Mouse (Mus musculus) left cerebral cortex, adult 9 months (tissue): ENCODE results near the gene Lcn12.

Experiments
- DNase-seq, 2 experiments: peaks; one replicate each; pipeline ENCODE4 v3.0.0; 2022; ENCODE audit warnings: low spot score in 2 of 2

Lcn12 gene

DNA sequence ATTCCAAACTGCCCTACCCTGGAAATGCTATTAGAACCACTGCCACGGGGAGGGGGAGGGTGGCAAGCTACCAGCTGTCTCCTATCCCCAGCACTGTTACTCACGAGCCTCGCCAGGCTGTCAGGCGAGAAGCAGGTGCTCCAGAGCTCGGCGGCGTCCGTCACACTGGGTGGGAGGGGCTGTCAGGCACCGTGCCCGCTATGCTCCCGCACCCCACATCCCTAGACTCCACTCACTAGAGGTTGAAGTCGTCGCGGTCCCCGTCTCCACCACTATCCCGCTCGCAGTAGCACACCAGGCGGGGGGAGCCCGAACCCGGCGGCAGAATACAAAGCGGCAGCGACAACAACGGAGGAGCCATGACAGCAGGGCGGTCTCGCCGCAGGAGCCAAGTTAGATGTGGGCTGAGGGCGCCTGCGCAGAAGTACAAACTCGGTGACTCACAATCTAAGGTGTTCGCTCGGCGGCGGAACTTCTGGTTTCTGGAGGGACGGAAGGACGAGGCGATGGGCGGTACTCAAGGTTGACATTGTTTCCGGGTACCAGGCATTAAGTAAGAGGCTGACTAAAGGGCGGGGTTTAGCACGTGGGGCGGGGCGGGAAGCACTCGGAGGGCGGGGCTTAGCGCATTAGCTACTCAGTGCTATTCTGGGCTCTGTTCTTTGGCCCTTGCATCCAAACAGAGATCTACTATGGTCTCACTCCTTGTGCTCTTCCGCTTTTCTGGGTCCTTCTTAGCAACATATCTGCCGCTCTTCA lies 33.0 kb downstream of the Lcn12 start, which contains the start of gene Paxx:
Paxx (minus strand) TSS at position 544 of the 759 bp plus-strand sequence.
- peak; percentile 93 to 95 for DNase-seq

DNA sequence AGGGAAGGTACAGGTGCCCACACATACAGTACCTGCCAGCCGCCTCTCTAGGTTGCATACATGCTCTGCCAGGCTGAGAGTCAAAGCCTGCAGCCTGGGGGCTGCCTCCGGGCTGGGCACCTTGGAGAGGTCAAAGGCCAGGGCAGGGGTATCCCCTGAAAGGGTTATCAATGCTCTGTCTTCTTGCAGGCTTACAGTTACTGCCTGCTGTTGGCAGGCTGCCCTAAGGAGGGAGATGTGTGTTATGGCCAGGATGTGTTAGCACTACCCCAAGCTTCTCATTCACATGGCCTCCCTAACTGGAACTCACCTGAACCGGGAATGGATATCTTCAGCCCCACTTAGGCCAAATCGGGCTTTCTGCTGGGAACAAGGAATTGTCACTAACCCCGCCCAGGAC lies 33.6 kb downstream of the Lcn12 start:
- no peak for DNase-seq

DNA sequence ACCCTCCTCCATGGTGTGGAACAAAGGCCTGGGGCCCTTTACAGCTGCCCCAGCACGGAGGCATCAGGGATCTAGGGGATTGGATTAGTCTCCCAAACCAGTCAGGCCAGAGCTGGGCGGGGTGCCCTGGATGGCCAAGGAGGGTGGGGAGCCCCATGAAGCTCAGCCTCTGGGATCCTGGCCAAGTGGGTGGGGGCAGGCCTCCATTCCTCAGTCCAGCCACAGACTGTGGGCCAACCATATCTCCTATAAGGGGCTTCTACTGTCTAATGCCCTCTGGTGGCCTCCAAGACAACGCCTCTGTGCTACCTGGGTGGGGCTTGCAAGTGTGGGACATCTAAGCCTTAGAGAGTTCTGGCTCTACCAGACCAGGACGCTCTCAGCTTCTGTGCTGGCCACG lies 34.8 kb downstream of the Lcn12 start:
- DNase-seq: no peak

DNA sequence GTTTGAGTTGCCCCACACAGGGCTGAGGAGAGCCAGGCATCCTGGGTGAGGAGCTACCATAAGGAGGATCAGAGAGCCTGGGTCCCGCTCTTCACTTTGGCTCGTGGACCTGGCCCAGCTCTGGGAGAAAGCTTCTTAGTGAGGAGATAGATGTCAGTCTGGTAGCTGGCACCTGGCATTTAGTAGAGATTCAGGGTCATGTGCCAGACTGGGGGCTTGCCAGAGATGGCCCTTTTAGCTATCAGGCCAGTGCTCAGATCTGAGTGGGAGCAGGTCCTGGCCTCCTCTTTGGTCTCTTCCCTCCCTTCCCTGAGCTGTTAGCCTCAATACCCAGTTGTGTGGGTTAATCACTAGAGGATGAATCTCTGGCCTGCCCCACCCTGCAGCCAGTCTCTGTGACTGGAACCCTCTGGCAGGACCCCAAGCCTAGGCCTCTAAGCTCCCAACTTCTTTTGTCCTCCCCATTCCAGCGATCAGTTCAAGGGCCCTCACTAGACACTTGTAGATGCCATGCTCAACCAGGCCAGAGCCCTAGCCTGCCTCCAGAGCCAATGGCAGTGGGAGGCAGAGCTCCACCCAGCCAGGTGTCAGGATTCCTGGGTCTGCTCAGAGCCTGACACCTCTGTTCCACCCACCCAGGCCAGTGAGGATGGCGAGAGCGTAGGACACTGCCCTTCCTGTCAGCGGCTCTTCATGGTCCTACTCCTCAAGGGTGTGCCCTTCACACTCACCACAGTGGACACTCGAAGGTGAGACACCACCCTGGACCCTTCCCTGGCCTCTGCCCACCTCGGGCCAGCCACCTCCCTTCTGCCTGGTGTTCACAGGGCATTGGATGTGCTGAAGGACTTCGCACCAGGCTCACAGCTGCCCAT lies 36.5 kb downstream of the Lcn12 start:
- no peak for DNase-seq

DNA sequence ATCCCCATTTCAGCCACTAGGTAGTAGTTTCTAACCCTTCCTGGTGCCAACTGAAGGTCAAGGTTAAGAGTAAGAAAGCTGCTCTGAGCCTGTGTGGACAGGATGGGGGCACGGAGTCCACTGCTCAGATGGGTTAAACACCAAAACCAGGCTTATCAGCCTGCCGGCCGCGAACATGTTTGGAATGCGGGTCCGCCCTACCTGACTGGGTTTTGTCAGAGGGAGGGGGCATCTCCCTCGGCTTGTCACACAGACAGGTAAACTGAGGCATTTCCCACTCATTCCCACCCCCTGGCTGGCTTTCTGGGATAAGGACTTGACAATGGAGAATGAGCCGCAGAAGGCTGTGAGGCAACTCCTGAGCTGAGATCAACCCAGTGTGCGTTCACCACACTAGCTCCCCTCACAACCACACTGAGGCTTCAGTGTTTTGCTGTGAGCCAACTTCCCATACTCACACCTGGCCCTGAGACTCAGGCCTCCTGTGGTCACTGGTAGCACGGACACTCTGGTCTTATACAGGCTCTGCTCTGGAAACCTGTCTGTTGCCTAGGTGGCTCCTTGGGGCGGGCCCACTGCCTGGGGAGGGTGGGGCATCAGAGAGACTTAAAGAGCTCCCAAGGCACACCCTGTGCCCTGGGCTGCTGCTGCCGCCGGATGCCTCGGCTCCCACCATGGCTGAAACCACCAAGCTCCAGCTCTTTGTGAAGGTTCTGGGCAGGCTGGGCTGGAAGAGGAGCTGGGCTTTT lies 37.3 kb downstream of the Lcn12 start, which contains the start of gene Clic3:
Clic3 (plus strand) TSS at position 634 of the 749 bp plus-strand sequence.
- DNase-seq: no peak

DNA sequence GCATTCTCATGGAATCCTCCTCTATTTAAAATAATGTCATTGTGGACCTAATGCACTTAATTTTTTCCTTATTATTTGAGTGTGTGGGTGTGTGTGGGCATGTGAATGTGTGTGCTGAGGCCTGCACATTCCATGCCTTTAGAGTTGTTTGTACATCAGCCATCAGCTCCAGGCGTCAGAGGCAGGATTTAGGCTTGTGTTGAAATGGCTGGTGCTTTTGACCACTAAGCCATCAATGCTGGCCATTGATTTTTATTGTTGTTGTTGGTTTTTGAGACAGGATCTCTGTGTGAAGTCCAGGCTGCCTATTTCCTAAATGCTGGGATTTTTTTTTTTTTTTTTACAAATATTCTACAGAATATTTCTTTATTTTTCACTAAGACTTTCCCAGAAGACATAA lies 40.8 kb downstream of the Lcn12 start:
- DNase-seq: no peak

DNA sequence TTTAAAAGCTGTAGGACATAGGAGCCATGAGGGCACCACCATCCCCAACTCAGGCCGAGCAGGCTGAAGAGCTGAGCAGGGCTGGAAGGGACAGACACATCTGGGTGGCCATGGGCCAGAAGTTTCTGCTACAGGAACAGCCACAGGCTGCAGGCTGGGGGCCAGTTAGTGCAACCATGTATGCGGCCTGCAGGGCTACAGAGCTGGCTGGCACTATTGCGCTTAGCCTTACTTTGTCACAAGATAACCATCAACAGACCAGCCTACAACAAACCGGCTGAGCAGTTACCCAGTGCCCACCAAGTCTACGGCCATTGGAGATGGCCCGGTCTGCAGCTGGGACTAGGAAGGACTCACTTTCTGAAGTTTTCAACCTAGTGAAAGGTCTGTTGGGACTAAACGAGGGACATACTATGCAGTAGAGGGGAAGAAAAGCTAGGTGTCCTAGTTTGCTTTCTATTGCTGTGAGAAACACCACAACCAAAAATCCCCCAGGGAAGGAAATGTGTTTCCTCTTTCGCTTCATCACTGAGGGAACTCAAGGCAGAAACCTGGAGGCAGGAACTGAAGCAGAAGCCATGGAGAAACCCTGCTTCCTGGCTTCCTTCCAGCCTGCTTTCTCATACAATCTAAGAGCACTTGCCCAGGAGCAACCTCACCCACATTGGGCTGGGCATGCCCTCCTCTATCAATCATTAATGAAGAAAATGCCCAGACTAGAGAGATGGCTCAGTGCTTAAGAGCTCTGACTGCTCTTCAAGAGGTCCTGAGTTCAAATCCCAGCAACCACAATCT lies 42.7 kb downstream of the Lcn12 start:
- DNase-seq: no peak

DNA sequence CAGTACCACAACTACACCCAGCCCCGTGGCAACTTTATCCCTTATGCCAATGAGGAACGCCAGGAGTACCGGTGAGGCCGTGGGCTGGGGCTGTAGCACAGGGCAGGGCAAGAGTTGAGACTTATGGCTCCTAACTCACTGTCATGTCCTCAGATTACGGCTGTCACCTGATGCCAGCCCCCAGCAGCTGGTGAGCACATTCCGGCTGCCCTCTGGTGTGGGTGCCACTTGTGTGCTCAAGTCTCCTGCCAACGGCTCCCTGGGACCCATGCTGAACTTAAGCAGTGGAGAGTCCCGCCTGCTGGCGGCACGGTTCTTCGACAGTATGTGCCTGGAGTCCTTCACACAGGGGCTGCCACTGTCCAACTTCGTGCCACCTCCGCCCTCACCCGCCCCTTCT lies 51.0 kb downstream of the Lcn12 start:
- DNase-seq: no peak

DNA sequence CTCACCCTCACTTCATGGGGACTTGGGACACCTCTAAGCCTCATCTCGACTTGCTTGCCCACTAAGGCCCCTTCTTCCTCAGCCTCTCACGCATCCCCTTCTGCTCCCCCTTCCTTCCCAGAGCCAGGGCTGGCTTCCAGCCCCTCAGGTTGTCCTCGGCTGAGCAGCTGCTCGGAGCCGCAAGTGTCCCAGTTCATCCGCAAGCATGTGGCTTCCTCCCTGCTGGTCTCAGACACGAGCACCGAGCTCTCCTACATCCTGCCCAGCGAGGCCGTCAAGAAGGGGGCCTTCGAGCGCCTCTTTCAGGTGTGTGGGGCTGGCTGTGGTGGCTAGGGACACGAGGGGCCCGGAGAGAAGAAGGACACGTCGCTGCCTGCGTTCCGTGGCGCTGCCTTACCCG lies 52.6 kb downstream of the Lcn12 start:
- DNase-seq: no peak
